Mouse (Mus musculus) cerebellum, postnatal 14 days (tissue): ENCODE measurements around the gene Tceal7.

Experiments used
- DNase-seq, 2 experiments: peaks; one replicate each; pipeline ENCODE4 v3.0.0; 2021; ENCODE audit warnings: mixed read lengths in 2 of 2

Tceal7 gene

GRCm38 (mm10) chrX:136249671-136250070 lies 35.1 kb downstream of the Tceal7 start:
- no peak for DNase-seq

DNA sequence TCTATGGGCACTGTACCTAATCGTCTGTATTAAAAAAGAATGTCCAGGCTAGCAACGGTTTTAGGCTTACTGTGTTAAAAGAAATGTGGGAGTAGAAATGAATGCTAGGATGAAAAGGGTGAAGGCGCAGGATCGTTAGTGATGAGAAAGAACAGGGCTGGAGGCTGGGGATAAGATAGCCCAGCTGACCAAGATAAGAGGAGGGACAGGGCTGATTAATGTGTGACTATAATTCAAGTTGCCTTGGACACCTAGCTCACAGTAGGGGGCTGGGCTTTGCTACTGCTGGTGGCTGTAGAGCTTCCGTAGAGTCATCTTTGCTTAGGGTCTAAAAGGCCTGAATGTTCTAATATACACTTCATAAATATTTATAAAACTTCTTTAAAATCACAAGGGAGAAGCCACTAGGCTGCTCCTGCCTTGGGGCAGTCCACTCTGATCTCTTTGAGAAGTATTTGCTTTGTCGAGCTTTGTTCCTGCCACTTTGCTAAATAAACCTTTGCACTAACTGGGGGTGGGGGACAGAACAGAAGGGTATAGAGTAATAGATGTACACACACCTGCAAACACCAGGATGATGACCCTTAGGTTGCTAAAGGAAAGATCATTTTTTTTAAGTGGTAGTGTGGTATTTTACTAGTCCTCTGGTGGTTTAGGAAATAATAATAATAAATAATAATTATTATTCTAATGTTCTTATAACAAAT lies 37.6 kb downstream of the Tceal7 start:
- DNase-seq = no peak

GRCm38 (mm10) chrX:136267720-136268119 lies 53.1 kb downstream of the Tceal7 start:
- no peak for DNase-seq

DNA sequence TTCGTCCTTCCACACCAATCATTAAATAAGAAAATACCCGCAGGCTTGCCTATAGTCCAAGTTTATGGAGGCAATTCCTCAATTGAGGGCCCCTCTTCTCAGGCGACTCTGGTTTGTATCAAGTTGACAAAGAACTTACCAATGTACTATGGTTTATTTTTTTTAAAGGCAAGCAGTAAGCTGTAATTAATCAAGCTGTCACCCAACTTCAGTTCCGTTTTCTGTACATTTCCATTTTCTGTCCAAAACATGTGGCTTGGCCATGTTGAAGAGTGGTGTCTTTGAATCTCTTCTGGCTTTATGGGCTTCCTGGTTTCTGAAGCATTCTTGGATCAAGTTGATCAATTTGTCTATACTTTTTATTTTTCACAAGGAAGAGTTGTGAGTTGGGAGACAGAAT lies 53.6 kb downstream of the Tceal7 start:
- no peak for DNase-seq

- peak; percentile 73 to 86 for DNase-seq
Measured at GRCm38 (mm10) chrX:136269743-136270392, 55.3 kb downstream of the Tceal7 start, which contains the start of gene Bex3. Gene Bex3 (plus strand): TSS chrX:136270253.

- DNase-seq = peak; percentile 27 to 67
Measured at GRCm38 (mm10) chrX:136270393-136271111, 56.0 kb downstream of the Tceal7 start.

DNA sequence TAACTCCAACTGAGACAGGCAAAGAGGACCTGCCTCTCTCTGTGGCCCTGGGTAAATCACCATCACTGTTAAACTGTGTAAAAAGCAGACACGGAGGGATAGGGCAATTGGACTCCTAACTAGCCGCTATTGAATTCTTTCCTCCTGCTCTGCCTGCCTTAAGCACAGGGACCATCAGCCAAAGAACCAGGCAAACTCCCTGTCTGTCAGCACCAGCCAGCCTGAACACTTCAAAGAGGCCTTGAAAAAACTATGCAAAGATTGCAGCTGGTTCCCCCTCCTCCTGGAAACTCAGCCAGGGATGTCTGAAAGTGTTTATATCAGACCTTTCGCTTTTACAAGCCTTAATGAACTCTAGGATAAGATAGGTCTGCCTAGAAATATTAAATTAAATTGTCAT lies 60.0 kb downstream of the Tceal7 start:
- no peak for DNase-seq

DNA sequence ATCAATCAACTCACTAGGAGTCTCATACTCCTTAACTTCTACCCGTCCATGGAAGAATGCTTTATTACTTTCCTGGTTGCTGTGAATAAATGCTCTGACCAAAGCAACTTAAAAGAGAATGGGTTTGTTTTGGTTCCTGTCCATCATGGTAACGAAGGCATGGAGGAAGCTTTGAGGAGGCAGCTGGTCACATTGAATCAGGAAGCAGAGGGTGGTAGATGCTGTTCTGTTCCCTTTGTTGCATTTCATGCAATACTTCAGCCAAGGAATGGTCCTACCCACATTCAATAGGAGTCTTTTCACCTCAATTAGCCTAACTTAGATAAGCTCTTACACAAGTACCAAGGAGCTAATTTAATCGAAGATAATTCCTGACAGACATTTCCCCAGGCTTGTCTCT lies 60.8 kb downstream of the Tceal7 start:
- DNase-seq = no peak
